Mouse (Mus musculus): ENCODE results near the gene Trabd2b. TPM values are rescaled to one million over a fixed set of nuclear protein-coding genes. Genes with fewer than 3 reads are reported as not detected.

Gene Trabd2b
- polyA plus RNA-seq, 1 experiment from 2014 or later: 0.93 TPM

DNA sequence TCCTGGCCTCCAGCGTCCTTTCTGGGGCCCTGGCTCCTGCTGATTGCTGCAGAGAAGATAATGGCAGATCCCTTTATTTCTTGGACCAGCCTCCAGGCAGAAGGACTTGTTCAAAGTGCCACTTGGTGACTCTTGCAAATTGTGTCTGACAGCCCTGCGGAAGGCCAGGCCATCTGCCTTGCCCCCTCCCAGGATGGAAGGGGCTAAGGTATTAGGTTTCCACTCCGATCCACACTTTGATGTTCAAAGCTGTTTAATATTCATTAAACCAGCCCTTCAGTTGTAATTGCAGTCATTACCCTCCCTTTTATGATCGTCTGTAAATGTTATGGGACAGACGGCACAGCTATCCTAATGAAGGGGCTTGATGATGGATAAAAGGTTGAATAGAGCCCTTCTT, 75.0 kb downstream of the Trabd2b start:
- H3K27me3 ChIP-seq: no peaks in the 10 kb centered on the region
- ATAC-seq (ENCODE audit: low FRiP score, low read depth): 0 out of 2 replicates have a peak, but pooled peaks have one; percentile 35
- H3K9me3 ChIP-seq: no peaks in the 10 kb centered on the region
- H3K4me1 ChIP-seq (replicated peaks): peaks cover 13% of the 10 kb centered on the region
- H3K4me2 ChIP-seq: no peak overlapping the region
- H3K27ac ChIP-seq (replicated peaks): no peak overlapping the region
- WGBS: 24% methylated on average over 5 of the region's 5 CpGs
- H3K4me3 ChIP-seq: no peak overlapping the region
- no peak overlapping the region for H3K9ac ChIP-seq
- H3K36me3 ChIP-seq: no peaks in the 10 kb centered on the region

DNA sequence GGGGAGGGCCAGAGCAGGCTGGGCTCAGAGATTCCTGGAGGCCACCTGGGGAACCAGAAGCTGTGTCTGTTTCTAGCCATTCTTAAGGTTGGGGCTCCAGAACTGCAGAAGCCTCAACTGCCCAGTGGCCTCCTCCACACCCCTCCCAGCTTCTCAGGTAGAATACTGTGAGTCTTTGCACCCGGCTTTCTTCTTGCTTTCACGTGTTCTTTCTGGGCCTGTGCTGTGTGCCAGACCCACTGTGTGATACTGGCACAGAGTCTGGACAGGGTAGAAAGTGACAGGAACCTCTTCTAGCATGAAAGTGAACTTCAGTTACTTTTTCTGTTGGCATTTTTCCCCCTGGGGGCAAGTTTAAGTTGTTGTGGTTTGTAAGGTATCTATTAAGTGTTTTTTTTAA, 77.6 kb downstream of the Trabd2b start:
- Histone ChIP-seq H3K36me3 (no peaks in the 10 kb centered on the region), H3K4me1 (replicated peaks) (peaks cover 13% of the 10 kb centered on the region), H3K9me3 (no peaks in the 10 kb centered on the region), H3K9ac (no peak overlapping the region), H3K4me2 (no peak overlapping the region), H3K27ac (replicated peaks) (no peak overlapping the region), H3K4me3 (no peak overlapping the region), H3K27me3 (no peaks in the 10 kb centered on the region)
- no peak for ATAC-seq (ENCODE audit: low FRiP score, low read depth)
- 83% methylated on average over 2 of the region's 2 CpGs for WGBS

DNA sequence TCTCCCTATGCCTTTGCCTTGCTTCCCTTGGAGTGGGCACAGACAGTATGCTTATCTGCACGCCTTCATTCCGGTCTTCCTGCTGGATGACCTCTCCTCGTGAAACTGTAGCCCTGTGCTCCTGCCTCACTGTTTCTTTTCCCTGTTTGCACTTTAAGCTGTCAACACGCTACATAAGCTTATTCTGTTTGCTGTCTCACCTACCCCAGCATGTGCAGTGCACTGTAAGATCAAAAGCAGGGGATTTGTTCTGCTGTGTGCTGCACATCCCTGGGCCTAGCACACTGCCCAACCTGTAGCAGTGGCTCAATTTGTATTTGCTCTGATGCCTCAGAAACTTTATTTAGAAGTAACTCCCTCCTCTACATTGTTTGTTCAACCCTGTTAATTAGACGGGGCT, 79.5 kb downstream of the Trabd2b start:
- no peak overlapping the region for H3K4me3 ChIP-seq
- no peak overlapping the region for H3K9ac ChIP-seq
- no peak overlapping the region for H3K4me2 ChIP-seq
- H3K27me3 ChIP-seq: no peaks in the 10 kb centered on the region
- H3K4me1 ChIP-seq (replicated peaks): peaks cover 13% of the 10 kb centered on the region
- no peak for ATAC-seq (ENCODE audit: low FRiP score, low read depth)
- 73% methylated on average over 5 of the region's 5 CpGs for WGBS
- H3K9me3 ChIP-seq: no peaks in the 10 kb centered on the region
- no peaks in the 10 kb centered on the region for H3K36me3 ChIP-seq
- H3K27ac ChIP-seq (replicated peaks): no peak overlapping the region

DNA sequence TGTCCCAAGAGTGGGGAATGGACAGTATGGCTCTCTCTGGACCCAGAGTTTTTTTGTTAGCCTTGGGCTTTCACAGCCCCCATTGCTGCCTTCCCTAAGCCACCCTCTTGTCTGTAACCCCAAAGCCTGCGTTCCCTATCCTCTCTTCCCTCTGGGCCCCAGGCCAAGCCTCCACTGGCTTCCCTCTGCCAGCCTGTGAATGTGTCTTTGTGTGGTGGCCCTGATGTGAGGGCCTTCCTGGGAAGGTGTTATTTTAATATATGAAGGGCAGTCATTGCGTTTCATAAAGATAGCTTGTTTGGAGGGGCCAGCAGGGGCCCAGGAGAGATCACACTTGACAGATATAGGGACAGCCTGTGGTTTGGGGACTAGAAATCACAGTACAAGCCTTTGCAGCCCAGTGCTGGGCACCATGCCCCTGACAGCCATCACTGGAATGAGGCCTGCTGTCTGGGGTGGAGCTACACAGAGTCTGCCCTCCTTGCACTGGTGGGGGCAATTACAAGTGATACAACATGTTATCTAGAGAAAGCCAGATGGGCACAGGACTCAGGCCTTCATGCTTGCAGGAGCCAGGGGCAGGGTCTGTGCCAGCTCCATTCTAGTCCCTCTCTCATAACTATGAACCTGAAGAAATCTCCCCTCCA, 80.5 kb downstream of the Trabd2b start:
- no peak overlapping the region for H3K9ac ChIP-seq
- H3K4me1 ChIP-seq (replicated peaks): peaks cover 13% of the 10 kb centered on the region
- WGBS: 63% methylated on average over 2 of the region's 2 CpGs
- H3K27me3 ChIP-seq: no peaks in the 10 kb centered on the region
- no peak overlapping the region for H3K4me2 ChIP-seq
- ATAC-seq (ENCODE audit: low FRiP score, low read depth): peak; percentile 63; the same call in 1 of the 2 replicates
- H3K36me3 ChIP-seq: no peaks in the 10 kb centered on the region
- H3K9me3 ChIP-seq: no peaks in the 10 kb centered on the region
- no peak overlapping the region for H3K4me3 ChIP-seq
- no peak overlapping the region for H3K27ac ChIP-seq (replicated peaks)

DNA sequence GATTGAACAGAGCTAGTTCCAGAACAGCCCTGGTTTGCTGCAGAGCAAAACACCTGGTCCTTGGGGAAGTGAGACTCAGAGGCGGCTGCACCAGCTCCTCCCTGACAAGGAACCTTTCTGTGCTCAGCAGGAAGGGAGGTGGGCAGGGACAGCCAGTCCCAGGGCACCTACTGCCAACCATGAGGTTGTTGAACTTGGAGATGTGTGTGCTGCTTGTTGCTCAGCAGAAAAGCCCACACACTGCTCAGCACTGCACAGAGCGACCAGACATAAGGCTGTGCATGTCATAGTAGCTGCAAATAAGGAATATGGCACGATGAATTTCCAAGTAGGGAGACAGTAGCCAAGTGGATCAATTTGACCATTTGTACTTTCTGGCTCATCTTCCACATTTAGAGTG, 81.2 kb downstream of the Trabd2b start:
- no peak overlapping the region for H3K4me3 ChIP-seq
- no peak overlapping the region for H3K9ac ChIP-seq
- no peak overlapping the region for H3K27ac ChIP-seq (replicated peaks)
- peaks cover 13% of the 10 kb centered on the region for H3K4me1 ChIP-seq (replicated peaks)
- ATAC-seq (ENCODE audit: low FRiP score, low read depth): no peak
- H3K27me3 ChIP-seq: no peaks in the 10 kb centered on the region
- no peaks in the 10 kb centered on the region for H3K36me3 ChIP-seq
- H3K4me2 ChIP-seq: no peak overlapping the region
- 90% methylated on average over 3 of the region's 3 CpGs for WGBS
- H3K9me3 ChIP-seq: no peaks in the 10 kb centered on the region

DNA sequence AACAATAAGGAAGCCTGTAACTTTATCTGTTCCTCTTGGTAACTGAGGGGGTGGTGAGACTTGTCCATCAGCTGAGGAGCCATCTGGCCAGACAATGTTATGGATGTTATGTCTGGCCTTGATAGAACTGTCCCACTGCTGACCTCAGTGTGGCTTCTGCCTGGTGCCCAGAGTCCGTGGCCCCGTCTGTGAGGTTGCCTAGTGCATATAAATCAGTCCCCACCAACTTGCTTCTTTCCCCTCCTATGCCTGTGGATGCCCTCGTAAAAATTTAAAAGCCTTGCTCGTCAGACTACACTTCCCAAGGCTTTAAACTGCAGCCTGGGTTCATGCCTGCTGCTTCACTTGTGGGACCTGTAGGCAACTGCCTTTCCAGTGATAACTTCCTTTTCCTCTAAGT, 85.6 kb downstream of the Trabd2b start:
- peaks cover 12% of the 10 kb centered on the region for H3K4me1 ChIP-seq (replicated peaks)
- no peak overlapping the region for H3K9ac ChIP-seq
- no peaks in the 10 kb centered on the region for H3K27me3 ChIP-seq
- H3K36me3 ChIP-seq: no peaks in the 10 kb centered on the region
- H3K4me2 ChIP-seq: no peak overlapping the region
- H3K9me3 ChIP-seq: no peaks in the 10 kb centered on the region
- no peak overlapping the region for H3K4me3 ChIP-seq
- ATAC-seq (ENCODE audit: low FRiP score, low read depth): no peak
- H3K27ac ChIP-seq (replicated peaks): no peak overlapping the region
- WGBS: 58% methylated on average over 4 of the region's 4 CpGs

DNA sequence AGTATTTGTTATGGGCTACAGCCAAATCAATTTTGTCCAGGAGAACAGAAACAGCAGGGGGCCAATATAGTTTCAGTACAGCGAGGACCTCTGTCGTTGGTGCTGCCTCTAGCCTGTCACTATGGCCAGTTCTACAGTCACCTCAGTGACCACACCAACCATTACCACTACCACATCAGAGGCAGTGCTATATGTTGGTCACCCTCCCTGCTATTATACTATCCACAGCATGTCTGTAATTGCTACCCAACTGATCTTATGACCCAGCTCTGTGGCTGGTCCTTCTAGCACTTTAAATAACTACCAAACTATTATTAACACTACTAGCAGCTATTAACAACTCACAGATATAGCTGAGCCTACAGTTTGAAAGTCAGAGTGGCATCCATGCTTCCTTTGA, 87.5 kb downstream of the Trabd2b start:
- H3K9me3 ChIP-seq: no peaks in the 10 kb centered on the region
- H3K4me3 ChIP-seq: no peak overlapping the region
- WGBS: 74% methylated on average over 2 of the region's 2 CpGs
- H3K4me1 ChIP-seq (replicated peaks): peaks cover 5% of the 10 kb centered on the region; the same call in 1 of the 2 replicates
- H3K27ac ChIP-seq (replicated peaks): no peak overlapping the region
- no peak for ATAC-seq (ENCODE audit: low FRiP score, low read depth)
- H3K27me3 ChIP-seq: no peaks in the 10 kb centered on the region
- no peak overlapping the region for H3K4me2 ChIP-seq
- no peak overlapping the region for H3K9ac ChIP-seq
- H3K36me3 ChIP-seq: no peaks in the 10 kb centered on the region

DNA sequence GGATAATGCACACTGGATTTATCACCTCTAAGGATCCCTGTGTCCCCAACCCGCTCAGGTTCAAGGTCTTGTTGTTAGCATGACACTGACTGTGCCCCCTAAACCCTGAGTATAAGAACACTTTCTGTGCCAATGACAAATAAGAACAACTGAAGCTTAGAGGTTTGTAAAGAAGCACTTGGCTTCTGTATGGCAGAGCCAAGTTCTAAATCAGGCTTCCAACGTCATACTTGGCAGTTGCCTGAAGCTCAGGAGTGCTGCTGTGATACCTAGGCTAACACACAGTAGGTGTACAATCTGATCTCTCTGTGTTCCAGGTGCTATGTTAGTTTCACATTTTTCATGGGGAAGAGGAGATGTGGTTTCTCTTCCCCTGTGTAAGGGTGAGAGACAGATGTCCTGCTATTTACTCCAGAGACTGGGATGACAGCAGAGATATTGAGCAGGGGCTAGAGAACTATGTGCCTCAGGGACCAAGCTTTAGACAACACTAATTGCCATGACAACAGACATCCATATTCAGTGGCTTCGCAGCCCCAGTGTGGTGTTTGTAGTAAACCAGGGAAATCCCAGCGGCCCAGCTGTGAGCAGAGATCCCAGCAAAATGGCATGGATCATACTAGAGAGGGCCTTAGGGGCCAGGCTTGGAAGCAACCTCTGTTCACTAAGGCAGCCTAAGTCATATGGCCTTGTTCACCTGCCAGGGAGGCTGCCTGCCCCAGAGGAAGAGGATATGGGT, 89.3 kb downstream of the Trabd2b start:
- WGBS: 44% methylated on average over 4 of the region's 4 CpGs

DNA sequence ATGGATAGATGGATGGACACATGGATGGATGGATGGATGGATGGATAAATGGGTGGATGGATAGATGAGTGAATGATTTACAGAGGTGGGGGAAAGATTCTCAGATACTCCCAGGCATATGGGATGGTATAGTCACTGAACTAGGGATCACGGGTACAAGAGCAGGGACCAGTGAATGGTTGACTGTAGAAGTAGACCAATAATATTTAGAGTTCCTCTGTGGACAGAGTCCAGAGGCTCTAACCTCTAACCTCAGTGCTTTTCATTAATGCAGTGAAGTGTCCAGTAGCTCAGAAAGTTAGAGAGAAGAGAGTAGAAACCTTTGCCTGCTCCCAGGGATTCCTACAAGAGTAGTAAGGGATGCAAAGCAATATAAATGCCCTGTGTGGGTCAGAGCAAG, 93.1 kb downstream of the Trabd2b start:
- Histone ChIP-seq H3K27me3 (no peaks in the 10 kb centered on the region), H3K4me3 (no peak overlapping the region), H3K36me3 (no peaks in the 10 kb centered on the region), H3K9ac (no peak overlapping the region), H3K27ac (replicated peaks) (no peak overlapping the region), H3K4me1 (replicated peaks) (peaks cover 9% of the 10 kb centered on the region), H3K4me2 (no peak overlapping the region), H3K9me3 (no peaks in the 10 kb centered on the region)
- ATAC-seq (ENCODE audit: low FRiP score, low read depth): no peak
- 85% methylated on average over 1 of the region's 1 CpGs for WGBS

More for the DNA sequence above, 89.3 kb downstream of the Trabd2b start:
- no peak for ATAC-seq (ENCODE audit: low FRiP score, low read depth)
- H3K9ac ChIP-seq: no peak overlapping the region
- no peak overlapping the region for H3K4me3 ChIP-seq
- no peaks in the 10 kb centered on the region for H3K9me3 ChIP-seq
- H3K4me1 ChIP-seq (replicated peaks): peaks cover 5% of the 10 kb centered on the region; the same call in 1 of the 2 replicates
- no peak overlapping the region for H3K4me2 ChIP-seq
- no peaks in the 10 kb centered on the region for H3K36me3 ChIP-seq
- H3K27ac ChIP-seq (replicated peaks): no peak overlapping the region
- no peaks in the 10 kb centered on the region for H3K27me3 ChIP-seq

DNA sequence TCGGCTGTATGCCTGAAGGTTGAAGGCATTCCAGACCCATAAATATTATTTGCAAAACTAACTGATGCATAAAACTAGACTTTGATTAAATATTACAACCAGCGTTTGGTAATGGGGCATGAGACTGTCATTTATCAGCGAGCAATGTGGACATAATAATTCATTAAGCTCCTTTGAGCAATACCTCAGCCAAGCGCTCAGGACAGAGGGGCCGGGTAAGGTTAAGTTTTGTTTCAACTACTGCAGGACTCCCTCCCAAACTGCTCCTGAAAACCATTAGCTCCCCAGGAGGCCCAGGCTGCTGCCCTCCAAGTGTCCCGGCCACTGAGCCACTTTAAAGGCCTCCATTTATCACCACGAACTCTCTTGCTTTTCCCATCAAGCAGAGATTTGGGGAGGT, 93.8 kb downstream of the Trabd2b start:
- Histone ChIP-seq H3K4me3 (no peak overlapping the region), H3K4me2 (no peak overlapping the region), H3K9ac (no peak overlapping the region), H3K4me1 (replicated peaks) (peaks cover 11% of the 10 kb centered on the region), H3K36me3 (no peaks in the 10 kb centered on the region), H3K9me3 (no peaks in the 10 kb centered on the region), H3K27ac (replicated peaks) (no peak overlapping the region), H3K27me3 (no peaks in the 10 kb centered on the region)
- no peak for ATAC-seq (ENCODE audit: low FRiP score, low read depth)
- WGBS: 54% methylated on average over 7 of the region's 7 CpGs

DNA sequence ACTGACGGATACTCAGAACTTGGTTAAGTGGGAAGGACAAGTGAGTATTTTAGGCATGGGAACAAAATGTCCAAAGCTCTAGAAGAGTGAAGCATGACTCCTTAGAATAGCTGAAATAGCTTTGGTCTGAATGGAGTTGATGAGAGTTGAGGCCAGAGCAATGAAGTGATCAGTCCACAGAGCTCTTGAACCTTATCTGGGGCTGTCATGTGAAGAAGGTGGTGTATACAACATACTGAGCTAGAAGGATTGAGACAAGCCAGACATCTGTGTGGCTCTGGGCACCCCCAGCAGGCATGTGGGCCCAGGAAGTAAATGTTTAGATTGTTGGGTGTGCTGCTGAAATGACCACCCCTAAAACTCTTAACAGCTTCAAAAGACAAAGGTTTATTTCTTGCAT, 94.5 kb downstream of the Trabd2b start:
- Histone ChIP-seq H3K4me3 (no peak overlapping the region), H3K9ac (no peak overlapping the region), H3K27ac (replicated peaks) (no peak overlapping the region), H3K4me2 (no peak overlapping the region), H3K27me3 (no peaks in the 10 kb centered on the region), H3K36me3 (no peaks in the 10 kb centered on the region), H3K4me1 (replicated peaks) (peaks cover 9% of the 10 kb centered on the region), H3K9me3 (no peaks in the 10 kb centered on the region)
- no peak for ATAC-seq (ENCODE audit: low FRiP score, low read depth)
- WGBS: 95% methylated on average over 1 of the region's 1 CpGs

DNA sequence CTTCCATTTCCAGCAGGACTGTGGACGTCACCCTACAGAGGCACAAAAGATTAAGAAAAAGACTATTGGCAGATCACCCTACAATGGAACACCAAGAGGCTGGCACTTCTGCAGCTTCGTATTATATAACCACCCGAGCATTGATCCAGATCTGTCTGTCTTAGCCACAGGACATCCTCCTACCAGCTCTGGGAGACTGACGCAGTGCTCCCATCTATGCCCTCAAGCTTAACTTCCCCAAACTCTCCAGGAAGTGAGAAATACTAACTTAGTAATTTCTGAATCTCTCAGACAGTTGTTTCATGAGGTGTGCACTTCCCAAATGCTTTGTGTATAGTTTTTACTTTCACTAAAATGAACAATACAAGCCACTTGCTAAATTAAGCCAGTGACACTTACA, 95.1 kb downstream of the Trabd2b start:
- WGBS: 84% methylated on average over 4 of the region's 4 CpGs
- Histone ChIP-seq H3K4me1 (replicated peaks) (peaks cover 7% of the 10 kb centered on the region), H3K36me3 (no peaks in the 10 kb centered on the region), H3K27me3 (no peaks in the 10 kb centered on the region), H3K27ac (replicated peaks) (no peak overlapping the region), H3K9me3 (no peaks in the 10 kb centered on the region), H3K4me2 (no peak overlapping the region), H3K9ac (no peak overlapping the region), H3K4me3 (no peak overlapping the region)
- ATAC-seq (ENCODE audit: low FRiP score, low read depth): no peak
